Comparison of ENCODE assay signal across 13 mouse cellular contexts in genomic region chr15:83639160-83639559, GRCm38 (mm10). TPM values are rescaled to one million over a fixed set of nuclear protein-coding genes. Genes with fewer than 3 reads are reported as not detected.
DNase-seq lines count a peak whose midpoint lies in the region; ATAC-seq lines count a peak whose summit lies in the region.
"Had no signal": no experiment of that assay in that cellular context is flagged by ENCODE, and none has a peak within 500 bp of the region (broad histone marks: within the 10 kb centered on the region; RNA-seq: fewer than 3 reads in every experiment).

No protein-coding gene starts in this region.

- H3K4me3 ChIP-seq in neural tube, embryonic 15.5 days (replicated peaks), result no peak overlapping the region
- H3K4me3 ChIP-seq in limb, embryonic 12.5 days (replicated peaks), result no peak overlapping the region
- H3K4me3 ChIP-seq in stomach, embryonic 15.5 days (replicated peaks), result no peak overlapping the region
- H3K4me3 ChIP-seq: erythroblast, embryonic 14.5 days; kidney, embryonic 15.5 days had no signal

- H3K9me3 ChIP-seq in neural tube, embryonic 15.5 days (replicated peaks), result no peaks in the 10 kb centered on the region
- no peaks in the 10 kb centered on the region for H3K9me3 ChIP-seq in limb, embryonic 12.5 days
- H3K9me3 ChIP-seq in stomach, embryonic 15.5 days, result no peaks in the 10 kb centered on the region
- H3K9me3 ChIP-seq: kidney, embryonic 15.5 days had no signal

- H3K27me3 ChIP-seq in neural tube, embryonic 15.5 days (replicated peaks), result no peaks in the 10 kb centered on the region
- 0 out of 2 replicates have a peak, but pooled peaks cover 2% of the 10 kb centered on the region for H3K27me3 ChIP-seq in limb, embryonic 12.5 days
- H3K27me3 ChIP-seq in stomach, embryonic 15.5 days (replicated peaks), result no peaks in the 10 kb centered on the region
- H3K27me3 ChIP-seq: kidney, embryonic 15.5 days had no signal

- no peak overlapping the region for H3K27ac ChIP-seq in neural tube, embryonic 15.5 days (replicated peaks)
- peak overlapping the region; percentile 45; the same call in 1 of the 2 replicates for H3K27ac ChIP-seq in limb, embryonic 12.5 days
- H3K27ac ChIP-seq in stomach, embryonic 15.5 days, result no peak overlapping the region
- H3K27ac ChIP-seq: kidney, embryonic 15.5 days had no signal

- peak; percentile 59 for DNase-seq in neural tube, embryonic 10.5 days (ENCODE audit: extremely low spot score, low spot score)
- peak; percentile 17 to 18 for DNase-seq in heart, adult 9 months (ENCODE audit: low spot score in 2 of 2)
- no peak for DNase-seq in cerebellum, adult 18-20 months
- DNase-seq in thymus, postnatal 10 days (ENCODE audit: low spot score in 2 of 2), result no peak
- DNase-seq: cerebellum, adult 11 months; right cerebral cortex, postnatal 25 days; thymus, postnatal 14 days had no signal

- H3K9ac ChIP-seq in neural tube, embryonic 15.5 days (replicated peaks), result no peak overlapping the region
- H3K9ac ChIP-seq in limb, embryonic 12.5 days (replicated peaks), result no peak overlapping the region
- H3K9ac ChIP-seq in stomach, embryonic 15.5 days, result no peak overlapping the region
- H3K9ac ChIP-seq: kidney, embryonic 15.5 days had no signal

- WGBS in neural tube, embryonic 15.5 days, result 69% methylated on average over 3 of the region's 3 CpGs
- 7% methylated on average over 3 of the region's 3 CpGs for WGBS in limb, embryonic 12.5 days
- 15% methylated on average over 3 of the region's 3 CpGs for WGBS in stomach, embryonic 15.5 days

- H3K4me2 ChIP-seq in neural tube, embryonic 15.5 days, result no peak overlapping the region
- peak overlapping the region; percentile 13; the same call in 1 of the 2 replicates for H3K4me2 ChIP-seq in limb, embryonic 12.5 days
- H3K4me2 ChIP-seq in stomach, embryonic 15.5 days, result no peak overlapping the region
- H3K4me2 ChIP-seq: kidney, embryonic 15.5 days had no signal

- no peak for ATAC-seq in neural tube, embryonic 15.5 days (ENCODE audit: low FRiP score)
- ATAC-seq in limb, embryonic 12.5 days (ENCODE audit: insufficient number of reproducible peaks, insufficient read depth, low FRiP score, low TSS enrichment, low read depth), result peak; percentile 31; the same call in 1 of the 2 replicates
- peak; percentile 48; the same call in 1 of the 2 replicates for ATAC-seq in stomach, embryonic 15.5 days (ENCODE audit: insufficient read depth, low FRiP score, low read depth)
- no peak for ATAC-seq in inflammation-experienced regulatory T-cells, adult 6 months

- no peaks in the 10 kb centered on the region for H3K4me1 ChIP-seq in neural tube, embryonic 15.5 days
- H3K4me1 ChIP-seq in limb, embryonic 12.5 days (replicated peaks), result peaks cover 42% of the 10 kb centered on the region
- H3K4me1 ChIP-seq in stomach, embryonic 15.5 days, result peaks cover 11% of the 10 kb centered on the region; the same call in 1 of the 2 replicates

- no peaks in the 10 kb centered on the region for H3K36me3 ChIP-seq in neural tube, embryonic 15.5 days
- peaks cover 20% of the 10 kb centered on the region; the same call in 1 of the 2 replicates for H3K36me3 ChIP-seq in limb, embryonic 12.5 days
- no peaks in the 10 kb centered on the region for H3K36me3 ChIP-seq in stomach, embryonic 15.5 days
- H3K36me3 ChIP-seq: kidney, embryonic 15.5 days had no signal

RNA-seq across cellular contexts. Expression of gene Ttll12, which starts 44.2 kb away (rescaled TPM):
- polyA plus RNA-seq in neural tube, embryonic 15.5 days (2015; fragmentation: Nextera tagmentation; extraction: Ambion mirVana), result 37.3 and 42.0 TPM in 2 replicates
- polyA plus RNA-seq in limb, embryonic 12.5 days (2016; fragmentation: Nextera tagmentation; extraction: Ambion mirVana), result 44.7 and 46.0 TPM in 2 replicates
- 30.6 and 33.6 TPM in 2 replicates for polyA plus RNA-seq in stomach, embryonic 15.5 days (2015; fragmentation: Nextera tagmentation; extraction: Ambion mirVana)
- polyA plus RNA-seq in inflammation-experienced regulatory T-cells, adult 6 months (2017; shearing (Covaris generic)), result 10 to 100 TPM; 11.0 to 17.4 (median 13.2) TPM

Comparison
In these comparisons a context has a peak if more than half of its experiments do, and no peak if none do; other contexts are left out.
1. DNase-seq: peak in neural tube, embryonic 10.5 days (single experiment) and heart, adult 9 months (2 of 2); none in cerebellum, adult 18-20 months (0 of 2) and thymus, postnatal 10 days (0 of 2).
2. ATAC-seq: peak in limb, embryonic 12.5 days (single experiment) and stomach, embryonic 15.5 days (single experiment); none in neural tube, embryonic 15.5 days (single experiment) and inflammation-experienced regulatory T-cells, adult 6 months (single experiment).